Mouse (Mus musculus): ENCODE results near the gene Slc5a2. TPM values are rescaled to one million over a fixed set of nuclear protein-coding genes. Genes with fewer than 3 reads are reported as not detected.

The Slc5a2 gene
- polyA plus RNA-seq, 1 experiment from 2014 or later, result not detected

- Histone ChIP-seq H3K9ac (replicated peaks) (peak overlapping the region; percentile 27; the same call in 1 of the 2 replicates), H3K27me3 (no peaks in the 10 kb centered on the region), H3K4me1 (replicated peaks) (peaks cover 11% of the 10 kb centered on the region), H3K36me3 (peaks cover 59% of the 10 kb centered on the region), H3K9me3 (no peaks in the 10 kb centered on the region), H3K4me2 (no peak overlapping the region), H3K4me3 (replicated peaks) (no peak overlapping the region), H3K27ac (no peak overlapping the region)
- ATAC-seq (ENCODE audit: insufficient number of reproducible peaks, insufficient read depth, low FRiP score, low TSS enrichment, low read depth), result no peak
- 92% methylated on average over 27 of the region's 27 CpGs for WGBS
Measured at GRCm38 (mm10) chr7:128240131-128240784, 25.2 kb upstream of the Slc5a2 start.

GRCm38 (mm10) chr7:128242331-128242730 is 23.1 kb upstream of the Slc5a2 start:
- no peaks in the 10 kb centered on the region for H3K9me3 ChIP-seq
- no peak overlapping the region for H3K4me2 ChIP-seq
- ATAC-seq (ENCODE audit: insufficient number of reproducible peaks, insufficient read depth, low FRiP score, low TSS enrichment, low read depth), result no peak
- H3K4me1 ChIP-seq (replicated peaks), result peaks cover 17% of the 10 kb centered on the region
- peaks cover 55% of the 10 kb centered on the region for H3K36me3 ChIP-seq
- H3K27me3 ChIP-seq, result no peaks in the 10 kb centered on the region
- no peak overlapping the region for H3K9ac ChIP-seq (replicated peaks)
- WGBS, result 97% methylated on average over 16 of the region's 16 CpGs
- no peak overlapping the region for H3K4me3 ChIP-seq (replicated peaks)
- no peak overlapping the region for H3K27ac ChIP-seq

DNA sequence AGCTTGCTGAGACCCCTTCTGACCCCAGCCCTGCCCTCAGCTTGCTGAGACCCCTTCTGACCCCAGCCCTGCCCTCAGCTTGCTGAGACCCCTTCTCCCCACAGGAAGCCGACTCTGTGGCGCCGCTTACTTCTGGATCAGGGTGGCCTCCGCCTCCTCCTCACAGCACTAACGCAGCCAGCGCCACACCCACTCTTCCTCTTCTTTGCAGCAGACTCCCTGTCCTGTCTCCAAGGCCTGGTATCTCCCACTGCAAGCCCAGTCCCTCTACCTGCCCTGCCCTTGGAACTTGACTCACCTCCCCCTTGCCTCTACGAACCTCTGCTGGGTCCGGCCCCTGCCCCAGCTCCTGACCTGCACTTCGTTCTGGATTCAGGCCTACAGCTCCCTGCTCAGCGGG is 21.5 kb upstream of the Slc5a2 start:
- Histone ChIP-seq H3K4me2 (no peak overlapping the region), H3K4me1 (replicated peaks) (peaks cover 19% of the 10 kb centered on the region), H3K27me3 (peaks cover 9% of the 10 kb centered on the region; the same call in 1 of the 2 replicates), H3K4me3 (replicated peaks) (no peak overlapping the region), H3K9me3 (no peaks in the 10 kb centered on the region), H3K9ac (replicated peaks) (no peak overlapping the region), H3K36me3 (peaks cover 55% of the 10 kb centered on the region), H3K27ac (no peak overlapping the region)
- no peak for ATAC-seq (ENCODE audit: insufficient number of reproducible peaks, insufficient read depth, low FRiP score, low TSS enrichment, low read depth)
- WGBS, result 58% methylated on average over 10 of the region's 10 CpGs

- H3K27ac ChIP-seq, result no peak overlapping the region
- H3K36me3 ChIP-seq, result peaks cover 58% of the 10 kb centered on the region
- peaks cover 16% of the 10 kb centered on the region for H3K4me1 ChIP-seq (replicated peaks)
- peaks cover 10% of the 10 kb centered on the region; the same call in 1 of the 2 replicates for H3K27me3 ChIP-seq
- ATAC-seq (ENCODE audit: insufficient number of reproducible peaks, insufficient read depth, low FRiP score, low TSS enrichment, low read depth), result no peak
- H3K4me3 ChIP-seq (replicated peaks), result no peak overlapping the region
- H3K4me2 ChIP-seq, result no peak overlapping the region
- H3K9ac ChIP-seq (replicated peaks), result no peak overlapping the region
- no peaks in the 10 kb centered on the region for H3K9me3 ChIP-seq
- WGBS, result 91% methylated on average over 18 of the region's 18 CpGs
Measured at GRCm38 (mm10) chr7:128244410-128245025, 20.9 kb upstream of the Slc5a2 start.

GRCm38 (mm10) chr7:128245547-128245946 is 19.9 kb upstream of the Slc5a2 start:
- Histone ChIP-seq H3K27me3 (peaks cover 10% of the 10 kb centered on the region; the same call in 1 of the 2 replicates), H3K4me3 (replicated peaks) (no peak overlapping the region), H3K9ac (replicated peaks) (no peak overlapping the region), H3K4me1 (replicated peaks) (peaks cover 13% of the 10 kb centered on the region), H3K27ac (no peak overlapping the region), H3K9me3 (no peaks in the 10 kb centered on the region), H3K4me2 (no peak overlapping the region), H3K36me3 (peaks cover 48% of the 10 kb centered on the region)
- WGBS, result 92% methylated on average over 4 of the region's 4 CpGs
- ATAC-seq (ENCODE audit: insufficient number of reproducible peaks, insufficient read depth, low FRiP score, low TSS enrichment, low read depth), result no peak

DNA sequence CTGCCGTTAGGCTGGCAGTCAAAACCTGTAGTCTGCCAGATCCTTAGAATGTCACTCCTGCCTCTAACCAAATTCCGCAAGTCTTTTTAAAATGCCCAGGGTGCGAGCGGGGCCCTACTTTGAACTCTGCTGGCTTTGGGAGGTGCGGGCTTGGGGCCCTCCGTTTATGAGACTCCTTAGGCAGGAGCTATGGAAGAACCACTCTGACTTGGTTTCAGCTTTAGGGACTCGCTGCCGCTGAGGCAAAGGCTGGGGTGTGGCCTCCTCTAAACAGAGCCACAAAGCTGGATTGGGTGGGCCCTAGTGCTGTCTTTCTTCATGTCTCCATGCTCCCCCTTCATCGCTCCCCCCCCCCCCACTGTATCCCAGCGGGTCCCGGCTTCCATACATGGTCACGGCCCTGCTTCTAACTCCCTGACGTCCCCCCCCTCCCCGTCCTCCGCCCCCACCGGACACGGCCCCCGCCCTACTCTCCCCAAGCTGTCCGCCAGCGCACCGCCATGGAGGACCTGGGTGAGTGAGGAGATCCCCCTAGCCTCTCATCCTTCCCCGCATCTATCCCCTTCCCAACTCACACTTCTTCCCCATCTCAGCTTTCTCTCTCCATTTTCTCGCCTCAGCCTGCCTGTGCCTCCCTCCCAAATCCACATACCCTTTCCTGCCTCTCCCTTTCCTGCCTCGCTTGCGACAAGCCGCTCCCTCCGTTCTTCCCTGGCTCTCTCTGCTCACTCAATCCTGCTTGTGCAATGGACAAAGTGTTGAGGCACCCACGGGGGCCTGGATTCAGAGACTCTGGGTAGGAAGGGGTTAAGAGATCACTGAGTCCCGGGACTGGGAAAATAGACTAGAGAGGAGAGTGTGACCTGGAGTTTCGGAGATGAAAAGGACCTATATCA is 18.7 kb upstream of the Slc5a2 start, which contains the start of gene Tgfb1i1:
TSS of gene Tgfb1i1 (plus strand) at position 317 of the 896 bp plus-strand sequence.
- 3% methylated on average over 20 of the region's 30 CpGs for WGBS
- Histone ChIP-seq H3K9me3 (no peaks in the 10 kb centered on the region), H3K9ac (replicated peaks) (peak within 1 kb of the TSS; percentile 57), H3K4me3 (replicated peaks) (peak within 1 kb of the TSS; percentile 47), H3K4me1 (replicated peaks) (peaks cover 15% of the 10 kb centered on the region), H3K4me2 (peak within 1 kb of the TSS; percentile 68), H3K36me3 (peaks cover 36% of the 10 kb centered on the region), H3K27ac (peak within 1 kb of the TSS; percentile 81), H3K27me3 (peaks cover 10% of the 10 kb centered on the region; the same call in 1 of the 2 replicates)
- peak; percentile 44; the same call in 1 of the 2 replicates for ATAC-seq (ENCODE audit: insufficient number of reproducible peaks, insufficient read depth, low FRiP score, low TSS enrichment, low read depth)

GRCm38 (mm10) chr7:128247443-128247842 is 18.0 kb upstream of the Slc5a2 start:
- Histone ChIP-seq H3K4me3 (replicated peaks) (peak overlapping the region; percentile 47), H3K4me1 (replicated peaks) (peaks cover 22% of the 10 kb centered on the region), H3K27me3 (peaks cover 10% of the 10 kb centered on the region; the same call in 1 of the 2 replicates), H3K4me2 (peak overlapping the region; percentile 68), H3K9me3 (no peaks in the 10 kb centered on the region), H3K27ac (peak overlapping the region; percentile 81), H3K36me3 (peaks cover 29% of the 10 kb centered on the region), H3K9ac (replicated peaks) (peak overlapping the region; percentile 57)
- peak; percentile 54; the same call in 1 of the 2 replicates for ATAC-seq (ENCODE audit: insufficient number of reproducible peaks, insufficient read depth, low FRiP score, low TSS enrichment, low read depth)
- WGBS, result 1% methylated on average over 13 of the region's 13 CpGs

DNA sequence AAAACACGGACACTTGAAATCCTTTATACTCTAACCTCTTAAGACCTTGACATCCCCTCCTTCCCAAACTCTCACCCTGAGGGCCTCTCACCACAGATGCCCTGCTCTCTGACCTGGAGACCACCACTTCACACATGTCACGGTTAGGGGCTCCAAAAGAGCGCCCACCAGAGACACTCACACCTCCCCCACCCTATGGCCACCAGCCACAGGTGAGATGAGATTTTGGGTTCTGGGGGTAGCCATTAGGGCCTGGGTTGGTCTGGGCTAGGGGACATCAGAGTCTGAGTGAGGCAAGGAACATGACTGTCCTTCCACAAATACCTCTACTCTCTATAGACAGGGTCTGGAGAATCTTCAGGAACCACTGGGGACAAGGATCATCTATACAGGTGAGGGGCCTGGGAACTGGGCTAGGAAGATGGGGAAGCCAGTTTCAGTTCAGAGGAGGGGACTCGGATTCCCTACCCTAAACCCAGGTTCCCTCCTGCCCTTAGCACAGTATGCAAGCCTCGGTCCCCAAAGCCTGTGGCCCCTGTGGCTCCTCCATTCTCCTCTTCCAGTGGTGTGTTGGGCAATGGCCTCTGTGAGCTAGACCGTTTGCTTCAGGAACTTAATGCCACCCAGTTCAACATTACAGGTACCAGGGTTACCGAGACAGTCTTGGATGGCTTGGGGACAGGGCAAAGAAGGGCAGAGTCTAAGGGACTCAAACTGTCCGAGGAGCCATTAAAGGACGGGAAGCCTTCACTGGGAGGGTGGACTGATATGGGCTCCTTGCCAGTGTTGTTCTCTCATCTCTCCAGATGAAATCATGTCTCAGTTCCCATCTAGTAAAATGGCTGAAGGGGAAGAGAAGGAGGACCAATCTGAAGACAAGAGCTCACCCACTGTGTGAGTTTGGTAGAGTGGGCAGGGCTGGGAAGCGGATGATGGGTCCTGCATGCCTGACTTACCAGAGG is 17.1 kb upstream of the Slc5a2 start:
- peaks cover 20% of the 10 kb centered on the region for H3K36me3 ChIP-seq
- H3K4me2 ChIP-seq, result peak overlapping the region; percentile 68
- peaks cover 10% of the 10 kb centered on the region; the same call in 1 of the 2 replicates for H3K27me3 ChIP-seq
- ATAC-seq (ENCODE audit: insufficient number of reproducible peaks, insufficient read depth, low FRiP score, low TSS enrichment, low read depth), result no peak
- WGBS, result 82% methylated on average over 10 of the region's 10 CpGs
- no peak overlapping the region for H3K9ac ChIP-seq (replicated peaks)
- peaks cover 26% of the 10 kb centered on the region for H3K4me1 ChIP-seq (replicated peaks)
- no peaks in the 10 kb centered on the region for H3K9me3 ChIP-seq
- H3K27ac ChIP-seq, result no peak overlapping the region
- peak overlapping the region; percentile 47 for H3K4me3 ChIP-seq (replicated peaks)

- 89% methylated on average over 5 of the region's 5 CpGs for WGBS
Measured at GRCm38 (mm10) chr7:128249998-128250397, 15.5 kb upstream of the Slc5a2 start.

DNA sequence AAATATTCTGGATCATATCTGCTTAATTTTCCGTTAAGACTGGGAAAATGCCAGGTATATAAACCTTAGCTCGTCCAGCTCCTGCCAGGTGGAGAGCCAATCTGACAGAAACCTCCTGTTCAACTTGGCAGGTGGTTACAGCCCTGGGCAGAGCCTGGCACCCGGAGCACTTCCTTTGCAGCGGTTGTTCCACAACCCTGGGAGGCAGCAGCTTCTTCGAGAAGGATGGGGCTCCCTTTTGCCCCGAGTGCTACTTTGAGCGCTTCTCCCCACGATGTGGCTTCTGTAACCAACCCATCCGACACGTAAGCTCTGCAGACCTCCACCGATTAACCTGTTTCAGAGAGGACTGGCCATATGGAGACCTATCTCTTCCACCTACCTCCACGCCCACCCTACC is 13.5 kb upstream of the Slc5a2 start:
- no peak for ATAC-seq (ENCODE audit: insufficient number of reproducible peaks, insufficient read depth, low FRiP score, low TSS enrichment, low read depth)
- H3K4me2 ChIP-seq, result peak overlapping the region; percentile 62
- H3K9me3 ChIP-seq, result no peaks in the 10 kb centered on the region
- H3K4me1 ChIP-seq (replicated peaks), result peaks cover 14% of the 10 kb centered on the region
- H3K4me3 ChIP-seq (replicated peaks), result peak overlapping the region; percentile 35
- H3K36me3 ChIP-seq, result peaks cover 5% of the 10 kb centered on the region; the same call in 1 of the 2 replicates
- H3K27me3 ChIP-seq, result peaks cover 10% of the 10 kb centered on the region
- no peak overlapping the region for H3K27ac ChIP-seq
- H3K9ac ChIP-seq (replicated peaks), result peak overlapping the region; percentile 48
- WGBS, result 48% methylated on average over 12 of the region's 12 CpGs

More at GRCm38 (mm10) chr7:128249998-128250397, 15.5 kb upstream of the Slc5a2 start:
- H3K36me3 ChIP-seq, result peaks cover 8% of the 10 kb centered on the region; the same call in 1 of the 2 replicates
- no peaks in the 10 kb centered on the region for H3K9me3 ChIP-seq
- no peak for ATAC-seq (ENCODE audit: insufficient number of reproducible peaks, insufficient read depth, low FRiP score, low TSS enrichment, low read depth)
- no peak overlapping the region for H3K4me3 ChIP-seq (replicated peaks)
- no peak overlapping the region for H3K27ac ChIP-seq
- H3K4me2 ChIP-seq, result no peak overlapping the region
- peaks cover 26% of the 10 kb centered on the region for H3K4me1 ChIP-seq (replicated peaks)
- peaks cover 10% of the 10 kb centered on the region; the same call in 1 of the 2 replicates for H3K27me3 ChIP-seq
- H3K9ac ChIP-seq (replicated peaks), result no peak overlapping the region

Data from limb, embryonic 12.5 days (tissue).